Mouse (Mus musculus) heart, adult 18-20 months (tissue): ENCODE measurements around the gene Ptpre. TPM values are rescaled to one million over a fixed set of nuclear protein-coding genes. Genes with fewer than 3 reads are reported as not detected.
"Not testable (repeated sequence)": the region's sequence is repeated elsewhere in the genome, so short reads cannot be mapped to it uniquely, and the experiment has no call there.

ENCODE experiments used
- DNase-seq, 2 experiments: peaks; one replicate each; pipeline ENCODE4 v3.0.0; 2021 to 2022; ENCODE audit warnings: mixed read lengths in 1 of 2
- total RNA-seq, 2 experiments: library from RNA; stranded (reverse); gene quantifications; 2 replicates each; pipeline ENCODE4 v1.2.3; 2021

The Ptpre gene
- total RNA-seq, 2 experiments from 2014 or later = 2.2 to 2.9 TPM

DNA sequence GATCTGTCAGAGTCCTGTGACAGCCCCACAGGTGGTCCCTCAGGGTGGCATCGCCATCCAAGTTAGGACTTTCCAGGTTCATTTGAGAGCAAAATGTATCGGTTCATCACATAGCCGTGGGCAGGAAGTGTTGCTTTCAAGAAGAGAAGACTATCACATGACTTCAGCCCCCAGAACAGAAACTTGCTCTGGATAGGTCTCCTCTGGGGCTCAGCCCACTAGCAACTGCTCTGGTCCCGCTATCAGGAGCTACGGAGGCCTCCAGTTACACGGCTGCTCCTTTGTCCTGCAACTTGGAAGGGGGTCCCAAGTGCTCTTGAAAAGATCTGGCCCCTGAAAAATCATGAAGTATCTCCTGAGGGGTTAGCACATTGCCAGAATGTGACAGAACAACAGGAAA is 109.7 kb downstream of the Ptpre start:
- DNase-seq = no peak

DNA sequence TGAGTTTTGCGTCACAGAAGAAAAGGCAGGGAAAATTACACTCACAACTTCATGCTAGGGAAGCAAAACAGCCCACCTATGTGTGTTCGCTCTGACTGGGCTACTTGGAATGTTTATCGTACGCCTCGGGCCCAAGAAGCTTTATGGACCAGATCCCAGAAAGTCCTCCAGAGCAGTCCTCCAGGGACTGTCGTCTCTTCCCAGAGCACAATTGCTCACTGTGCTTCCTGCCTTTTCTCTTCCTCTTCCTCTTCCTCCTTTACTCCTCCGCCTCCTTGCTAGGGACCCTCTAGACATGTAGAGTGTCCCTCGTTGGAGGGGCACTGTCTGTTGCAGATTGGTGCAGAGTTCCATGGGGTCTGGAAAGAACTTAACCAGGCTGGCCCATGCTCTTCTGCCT is 111.5 kb downstream of the Ptpre start:
- peak; percentile 25 to 31 for DNase-seq

DNA sequence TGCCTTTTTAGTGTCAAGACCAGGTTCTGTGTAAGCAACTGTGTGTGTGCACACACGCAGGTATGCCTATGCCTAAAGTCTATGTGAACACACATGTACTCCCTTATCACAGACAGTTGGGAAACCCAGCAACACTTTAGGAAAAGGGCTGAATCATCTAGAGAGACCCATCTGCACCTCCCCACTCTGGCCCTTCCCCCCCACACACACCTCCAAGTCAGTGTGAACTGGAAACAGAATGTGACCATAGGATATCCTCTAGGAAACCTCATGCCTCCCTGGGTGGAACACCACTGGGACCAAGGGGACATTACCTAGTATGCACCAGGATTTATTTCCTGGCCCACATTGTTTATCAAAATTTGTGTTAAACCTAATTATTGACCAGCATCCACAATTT is 112.0 kb downstream of the Ptpre start:
- DNase-seq = no peak

DNA sequence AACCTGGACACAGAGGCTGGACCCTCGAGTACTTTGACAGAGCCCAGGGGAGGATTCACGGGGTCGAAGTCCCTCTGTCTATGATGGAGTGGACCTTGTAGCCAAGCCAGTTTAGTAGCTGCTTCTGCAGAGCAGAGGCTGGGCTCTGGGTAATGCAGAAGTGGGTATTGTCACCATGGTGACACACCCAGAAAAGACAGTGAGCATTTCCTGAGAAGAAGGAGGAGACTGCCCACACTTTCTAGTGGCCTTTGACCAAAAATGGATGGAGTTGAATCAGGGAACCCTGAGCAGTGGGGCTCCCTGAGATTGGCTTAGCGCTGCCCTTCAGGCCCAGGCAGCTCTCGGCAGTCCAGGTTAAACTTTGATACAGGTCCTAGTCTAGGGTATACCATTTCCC is 112.8 kb downstream of the Ptpre start:
- peak in 1 of 2 experiments; percentile 51 for DNase-seq

DNA sequence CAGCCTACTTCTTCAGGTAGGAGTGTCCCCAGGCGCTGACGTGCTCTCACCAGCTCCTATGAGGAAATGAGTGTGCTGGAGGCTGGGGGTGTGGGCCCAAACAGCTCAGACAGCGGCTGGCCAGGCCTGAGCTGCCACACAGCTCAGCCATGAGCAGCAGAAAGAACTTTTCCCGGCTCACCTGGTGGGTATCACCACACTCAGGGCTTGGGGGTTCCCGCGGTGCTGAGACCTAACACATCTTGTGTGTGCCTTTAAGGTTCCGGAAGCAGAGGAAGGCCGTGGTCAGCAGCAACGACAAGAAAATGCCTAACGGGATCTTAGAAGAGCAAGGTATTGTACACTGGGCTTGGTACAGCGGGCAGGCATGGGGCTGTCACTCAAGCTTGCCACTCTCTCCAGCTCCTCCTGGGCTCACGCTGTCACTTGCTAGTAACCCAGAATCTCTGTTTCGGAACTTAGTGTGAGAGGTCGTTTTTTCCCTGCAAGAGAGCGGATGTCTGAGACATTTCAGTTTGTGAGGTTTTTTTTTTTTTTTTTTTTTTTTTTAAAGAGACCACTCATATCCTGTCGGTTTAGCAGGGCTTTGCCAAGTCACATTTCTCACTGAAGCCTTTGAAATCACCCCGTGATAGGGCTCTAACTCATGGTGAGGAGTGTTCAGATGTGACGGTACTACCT is 114.7 kb downstream of the Ptpre start:
- DNase-seq = peak; percentile 53 to 62

DNA sequence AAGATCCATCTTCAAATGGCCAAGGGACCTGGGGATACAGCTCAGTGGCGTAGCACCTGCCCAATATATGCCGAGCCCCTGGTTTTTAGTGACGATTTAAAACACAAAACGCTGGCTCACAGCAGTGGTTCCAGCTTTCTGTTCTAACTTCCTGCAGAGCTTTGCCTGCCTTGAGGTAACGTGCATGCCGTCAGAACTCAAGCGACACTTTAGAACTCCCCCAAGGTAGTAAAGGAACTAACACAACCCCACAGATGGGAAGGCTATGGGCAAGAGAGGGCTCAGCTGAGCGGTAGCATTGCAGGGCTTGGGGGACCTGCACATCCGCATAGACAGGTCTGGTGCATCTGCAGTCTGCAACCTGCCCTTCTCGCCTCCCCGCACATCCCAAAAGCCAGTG is 115.5 kb downstream of the Ptpre start:
- no peak for DNase-seq

DNA sequence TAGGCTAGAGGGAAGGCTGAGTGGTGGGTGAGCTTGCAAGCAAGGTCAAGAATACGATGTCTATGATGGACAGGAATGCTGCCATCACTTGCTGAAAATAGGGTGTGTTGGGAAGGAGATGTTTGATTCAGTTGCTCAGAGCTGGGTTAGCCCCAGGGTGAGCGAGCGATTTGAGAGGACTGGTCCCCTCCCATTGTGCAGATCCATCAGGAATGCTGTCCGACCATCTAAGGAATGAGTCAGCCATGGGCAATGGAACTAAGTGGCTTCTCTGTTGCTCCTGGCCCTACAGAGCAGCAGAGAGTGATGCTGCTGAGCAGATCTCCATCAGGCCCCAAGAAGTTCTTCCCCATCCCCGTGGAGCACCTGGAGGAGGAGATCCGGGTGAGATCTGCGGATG is 116.3 kb downstream of the Ptpre start:
- DNase-seq = no peak

DNA sequence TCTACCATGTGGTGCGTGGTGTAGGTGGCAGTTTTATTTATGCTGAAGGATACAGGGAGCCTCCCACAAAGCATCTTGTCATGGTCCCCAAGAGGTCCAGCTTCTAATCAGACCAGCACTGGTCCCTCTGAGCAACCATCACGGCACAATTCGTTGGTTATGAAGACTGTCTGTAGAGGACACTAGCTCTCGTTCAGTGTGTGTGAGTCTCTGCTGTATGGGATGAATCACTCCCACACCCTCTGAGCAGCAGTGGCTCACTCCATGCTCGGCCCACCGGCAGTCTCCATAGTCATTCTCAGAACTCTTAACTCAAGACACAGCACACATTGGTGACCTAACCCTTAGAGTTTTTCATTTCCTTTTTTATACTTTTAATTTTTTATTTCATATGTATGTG is 117.0 kb downstream of the Ptpre start:
- DNase-seq = no peak

DNA sequence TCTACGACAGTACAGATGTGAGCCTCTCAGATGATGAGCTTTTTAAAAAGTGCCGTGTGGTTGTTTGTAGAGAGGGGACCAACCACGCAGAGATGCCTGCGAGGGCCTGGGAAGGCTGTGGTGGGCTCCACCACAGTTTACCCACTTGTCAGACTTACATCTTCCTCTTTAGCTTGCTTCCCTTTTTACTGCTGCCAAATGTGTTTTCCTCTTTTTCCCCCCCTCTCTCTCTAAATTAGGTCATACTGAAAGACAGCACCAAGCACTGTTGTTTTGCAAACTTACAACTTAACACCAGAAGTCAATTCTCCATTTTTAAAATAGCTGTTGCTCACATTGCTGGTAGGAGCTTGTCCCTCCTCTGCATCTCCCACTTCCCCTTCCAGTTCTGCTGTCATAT is 117.8 kb downstream of the Ptpre start:
- DNase-seq = peak in 1 of 2 experiments; percentile 40

DNA sequence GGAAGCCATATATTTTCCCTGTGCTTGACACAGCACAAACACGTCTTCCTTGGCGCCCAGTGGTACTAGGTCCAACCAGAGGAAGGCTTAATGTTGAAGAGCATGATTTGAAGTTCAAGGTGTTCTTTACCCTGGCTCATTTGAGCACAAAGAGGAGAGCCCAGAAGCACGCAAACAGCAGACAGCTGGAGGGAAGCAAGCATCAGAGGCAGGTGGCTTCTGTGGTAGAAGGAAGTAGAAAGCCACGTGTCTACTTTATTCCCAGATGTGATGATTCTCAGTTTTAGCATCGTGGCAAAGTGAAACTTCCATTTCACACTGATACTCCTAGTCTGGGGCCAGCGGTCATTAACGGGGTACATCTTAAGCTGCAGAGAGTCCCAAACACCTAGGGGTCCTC is 120.9 kb downstream of the Ptpre start:
- DNase-seq = no peak

DNA sequence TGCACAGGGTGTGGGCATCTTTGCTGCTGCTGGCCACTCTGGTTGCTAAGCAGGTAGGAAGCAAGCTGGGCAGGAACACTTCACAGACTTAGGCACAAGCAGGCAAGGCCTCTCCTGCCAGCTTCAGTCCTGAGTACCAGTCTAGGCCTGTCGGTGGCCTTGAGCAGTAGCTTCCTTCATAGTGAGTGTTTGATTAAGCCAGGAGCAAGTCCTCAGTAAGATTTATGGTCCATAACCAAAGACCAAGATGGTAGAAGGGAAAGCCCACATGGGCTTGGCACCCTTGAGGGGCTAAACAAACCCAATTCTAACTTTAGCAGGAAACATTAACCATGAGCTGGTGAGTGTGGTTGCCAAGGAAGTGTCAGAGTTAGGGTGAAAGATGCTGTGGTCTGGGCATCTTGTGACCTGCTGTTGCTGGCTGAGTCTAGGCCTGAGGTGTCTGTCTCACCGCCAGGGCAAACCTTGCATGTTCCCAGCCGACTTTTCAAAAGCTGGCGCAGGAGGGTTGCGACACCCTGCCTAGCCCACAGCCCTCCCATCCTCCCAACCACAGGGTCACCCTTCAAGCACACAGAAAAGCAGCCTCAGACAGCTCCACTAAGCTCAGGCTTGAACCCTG is 122.1 kb downstream of the Ptpre start:
- DNase-seq = no peak

DNA sequence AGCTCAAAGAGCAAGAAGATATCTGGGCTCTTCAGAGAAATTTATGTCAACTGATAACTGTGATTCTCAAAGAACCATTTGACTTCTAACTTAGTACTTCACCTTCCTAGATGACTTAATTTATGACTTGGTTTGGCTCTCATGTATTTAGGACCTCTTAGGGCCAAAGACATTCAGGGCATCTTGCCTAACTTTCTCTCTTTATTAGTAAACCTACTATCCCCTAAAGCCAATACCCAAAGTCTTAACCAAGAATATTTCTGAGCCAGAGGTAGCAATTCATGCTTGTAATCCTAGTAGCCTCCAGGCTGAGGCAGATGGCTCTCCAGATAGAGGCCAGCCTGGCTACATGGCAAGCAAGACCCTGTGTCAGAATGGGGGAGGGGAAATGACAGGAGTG is 123.0 kb downstream of the Ptpre start:
- DNase-seq = no peak

DNA sequence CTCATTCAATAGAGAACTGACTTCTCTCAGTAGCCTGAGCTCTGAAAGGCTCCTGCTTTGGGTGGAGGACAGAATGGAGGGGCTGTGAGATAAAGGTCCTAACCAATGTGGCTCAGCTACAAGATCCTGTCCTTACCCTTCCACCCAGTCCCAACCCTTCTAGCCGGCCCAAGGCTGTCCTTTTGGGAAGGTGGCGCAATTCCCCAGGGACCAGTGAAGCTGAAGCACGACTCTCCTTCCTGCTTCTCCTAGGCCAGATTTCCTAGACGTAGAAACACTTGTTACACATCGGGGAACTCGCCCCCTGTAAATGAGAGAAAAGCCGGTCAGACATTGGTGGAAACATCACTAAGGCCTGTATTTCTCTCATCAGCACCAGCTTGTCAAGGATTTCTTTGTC is 126.9 kb downstream of the Ptpre start:
- DNase-seq = no peak

DNA sequence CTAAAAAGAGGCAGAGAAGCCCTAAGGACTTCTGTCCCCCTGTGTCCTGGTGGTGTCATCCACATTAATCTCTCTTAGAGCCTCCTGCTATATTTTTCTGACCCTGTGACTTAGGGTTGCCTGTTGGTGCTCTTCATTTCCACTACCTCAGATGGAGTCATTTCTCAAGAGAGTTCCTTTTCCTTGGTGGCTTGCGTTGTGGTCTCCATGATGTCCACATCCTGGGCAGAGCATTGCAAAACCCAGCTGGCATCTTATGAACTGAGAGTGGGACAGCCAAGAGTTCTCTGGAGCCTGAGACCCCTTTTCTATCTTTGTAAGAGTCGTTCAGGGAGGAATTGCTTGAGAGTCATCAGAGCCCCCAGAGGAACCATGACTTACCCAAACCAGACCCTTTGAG is 129.0 kb downstream of the Ptpre start:
- DNase-seq = no peak

DNA sequence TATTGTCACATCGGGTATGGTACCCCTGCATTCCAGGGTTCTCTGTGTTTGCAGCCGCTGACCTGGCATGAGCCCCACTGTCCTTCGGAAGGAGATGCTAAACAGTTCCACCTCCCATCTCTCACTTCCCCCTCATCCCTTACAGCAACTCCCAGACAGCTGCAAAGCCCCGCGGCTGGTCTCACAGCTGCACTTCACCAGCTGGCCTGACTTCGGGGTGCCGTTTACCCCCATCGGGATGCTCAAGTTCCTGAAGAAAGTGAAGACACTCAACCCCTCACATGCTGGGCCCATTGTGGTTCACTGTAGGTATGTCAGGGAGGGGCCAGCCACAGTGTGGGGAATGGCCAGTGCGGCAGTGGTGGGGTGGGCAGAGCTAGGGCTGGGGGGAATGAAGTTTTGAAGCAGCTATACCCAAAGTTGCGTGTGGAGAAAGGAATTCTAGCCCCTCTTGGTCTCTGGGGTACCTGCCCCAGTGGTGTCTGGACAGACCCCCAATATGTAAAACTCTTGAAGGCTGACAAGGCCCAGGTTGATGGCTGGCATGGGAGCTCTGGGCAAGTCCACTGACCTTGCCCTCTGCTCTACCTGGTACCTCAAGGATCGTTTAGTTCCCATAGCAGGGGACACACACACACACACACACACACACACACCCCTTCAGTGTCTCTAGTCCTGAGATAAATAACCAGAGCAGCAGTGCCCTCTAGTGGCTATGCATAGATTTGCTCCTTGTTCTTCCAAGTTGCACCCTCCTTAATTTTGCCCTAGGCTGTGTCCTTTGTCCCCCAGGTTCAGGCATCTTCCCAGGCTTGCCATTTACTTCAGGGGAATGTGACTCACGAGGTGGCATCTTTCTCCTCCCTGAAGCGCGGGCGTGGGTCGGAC is 131.8 kb downstream of the Ptpre start:
- peak; percentile 50 to 73 for DNase-seq

DNA sequence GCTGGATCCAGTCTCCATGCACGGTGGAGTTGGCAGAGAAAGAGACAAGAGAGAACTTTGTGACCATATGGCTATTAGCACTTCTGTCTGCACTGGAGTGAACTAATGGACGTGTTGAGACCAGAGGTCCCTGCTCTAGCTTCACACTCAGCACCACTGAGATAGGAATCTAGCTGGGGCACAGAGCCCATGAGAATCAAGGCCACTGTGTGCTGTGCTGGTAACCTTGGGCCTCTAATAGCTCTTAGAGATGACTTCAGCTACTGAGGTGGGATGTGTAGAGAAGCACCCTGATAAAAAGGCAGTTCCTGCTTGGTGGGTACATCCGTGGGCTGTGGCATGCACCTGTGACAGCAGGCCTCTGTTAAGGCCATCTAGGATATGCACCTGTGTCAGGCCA is 136.3 kb downstream of the Ptpre start:
- DNase-seq = no peak

DNA sequence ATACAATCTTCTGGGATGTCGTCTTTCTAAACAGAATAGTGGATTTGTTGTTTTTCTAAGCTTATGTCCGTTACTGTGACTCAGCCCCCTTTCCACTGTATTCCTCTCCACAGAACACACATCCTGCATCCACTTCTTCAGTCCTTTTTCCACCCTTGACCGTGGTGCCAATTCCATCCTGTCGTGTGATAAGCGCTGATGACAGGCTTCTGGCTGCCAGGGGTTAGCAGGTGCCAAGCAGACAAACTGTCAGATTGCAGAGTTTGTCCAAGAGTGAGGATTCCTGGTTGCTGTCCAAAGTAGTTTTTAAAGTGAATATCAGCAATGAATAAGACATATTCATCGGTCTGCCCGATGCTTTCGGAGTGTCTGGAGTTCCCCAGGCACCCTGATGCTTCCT is 139.4 kb downstream of the Ptpre start:
- peak; percentile 74 for DNase-seq

DNA sequence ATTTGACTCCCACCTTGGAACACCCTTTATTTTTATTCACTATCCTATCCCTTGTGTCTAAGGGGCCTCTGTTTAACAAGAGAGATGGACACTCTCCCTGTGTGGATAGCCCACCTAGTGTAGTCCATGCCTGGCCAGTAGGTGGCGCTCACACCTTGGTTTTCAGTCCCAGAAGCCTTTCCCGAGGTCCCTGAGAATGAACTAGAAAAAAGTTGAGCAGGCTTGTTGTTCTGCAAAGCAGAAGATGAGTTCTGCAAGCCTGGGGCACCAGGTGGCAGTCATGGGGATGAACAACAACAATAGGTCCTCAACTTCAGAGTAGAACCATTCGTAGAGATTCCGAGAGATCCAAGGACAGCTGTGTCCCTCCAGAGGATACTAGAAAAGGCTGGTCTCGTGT is 143.1 kb downstream of the Ptpre start:
- DNase-seq = peak; percentile 28 to 48

DNA sequence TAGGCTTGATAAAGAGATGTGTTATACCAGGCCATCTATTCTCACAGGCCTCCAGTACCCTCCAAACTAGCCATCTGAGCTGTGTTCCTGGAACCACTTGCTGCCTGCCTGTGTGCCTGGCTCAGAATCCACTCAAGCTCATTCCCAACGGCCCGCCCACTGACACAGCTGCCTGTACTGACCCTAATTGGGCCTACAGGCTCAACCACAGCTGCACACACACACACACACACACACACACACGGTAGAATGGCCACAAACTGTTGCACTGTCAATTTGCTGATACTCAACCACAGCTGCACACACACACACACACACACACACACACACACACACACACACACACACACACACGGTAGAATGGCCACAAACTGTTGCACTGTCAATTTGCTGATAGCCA is 146.8 kb downstream of the Ptpre start:
- DNase-seq = not testable (repeated sequence)

DNA sequence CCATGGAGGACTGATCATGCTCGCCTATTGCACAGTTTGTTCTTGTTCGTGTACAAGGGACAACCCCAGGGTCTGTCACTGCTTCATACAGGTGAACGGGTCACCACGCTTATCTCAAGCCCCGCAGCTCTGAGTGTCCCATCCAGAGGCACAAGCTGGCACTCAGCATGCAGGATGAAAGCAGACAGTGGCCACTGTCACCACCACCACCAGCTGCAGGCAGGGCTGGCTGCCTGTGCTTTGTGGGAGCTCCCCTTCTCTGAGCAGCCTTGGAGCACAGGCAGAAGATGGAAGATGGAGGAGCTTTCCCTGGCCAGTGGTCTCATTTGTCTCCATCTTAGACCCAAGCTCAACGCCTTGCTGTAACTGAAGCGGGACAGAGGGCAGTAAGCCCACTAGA is 147.7 kb downstream of the Ptpre start:
- no peak for DNase-seq

DNA sequence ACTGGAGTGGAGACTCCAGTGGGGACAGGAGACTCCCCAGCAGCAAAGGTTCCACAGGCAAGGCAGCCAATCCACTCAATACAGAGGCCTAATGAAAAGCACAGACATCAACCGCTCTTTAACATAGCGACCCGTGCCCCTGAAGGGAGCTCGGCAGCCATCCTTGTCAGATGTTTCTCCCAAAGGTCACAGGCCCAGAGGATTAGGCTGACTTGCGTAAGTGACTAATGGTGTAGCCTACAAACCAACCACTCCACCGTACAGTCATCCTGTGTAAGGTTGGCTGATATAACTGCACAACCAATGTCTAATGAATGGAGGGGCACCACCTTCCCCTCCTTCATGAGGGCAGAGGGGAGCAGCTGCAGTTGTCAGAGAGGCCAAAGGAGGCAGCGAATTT is 152.1 kb downstream of the Ptpre start:
- DNase-seq = no peak

DNA sequence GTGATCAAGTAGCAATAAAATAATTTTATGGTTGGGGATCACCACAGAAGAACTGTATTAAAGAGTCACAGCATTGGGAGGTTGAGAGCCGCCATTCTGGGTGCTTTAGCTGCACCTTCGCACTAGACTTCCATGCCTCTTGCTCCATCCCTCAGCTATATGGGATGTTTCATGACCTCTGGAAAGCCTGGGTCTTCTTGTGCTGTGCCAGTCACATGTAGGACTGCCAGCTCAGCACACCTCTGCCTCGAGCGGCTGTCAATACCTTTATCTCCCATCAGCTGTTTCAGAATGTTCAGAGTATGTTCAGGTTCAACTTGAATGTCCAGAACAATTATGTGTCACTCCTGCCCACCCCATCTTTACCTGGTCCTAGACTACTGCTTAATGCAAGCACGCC is 154.7 kb downstream of the Ptpre start:
- no peak for DNase-seq

DNA sequence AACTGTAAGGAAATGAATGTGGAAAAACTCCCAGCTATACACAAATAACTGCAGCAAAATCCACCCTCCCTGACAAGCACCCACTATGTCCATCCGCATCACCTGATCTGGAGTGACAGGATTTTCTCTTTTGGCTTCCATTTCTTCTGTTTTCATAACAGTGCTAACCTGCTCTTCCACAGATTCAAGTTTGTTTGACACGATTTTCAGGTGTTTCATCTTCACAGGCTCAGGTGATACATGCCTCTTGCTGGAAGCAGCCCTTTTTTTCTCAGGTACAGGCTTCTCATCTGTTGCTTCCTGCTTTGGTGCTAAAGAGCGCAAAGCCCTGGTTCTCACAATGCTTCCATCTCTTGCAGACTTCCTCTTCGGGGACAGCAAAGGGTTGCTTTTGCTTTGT is 156.8 kb downstream of the Ptpre start:
- DNase-seq = no peak
